Mouse (Mus musculus) forebrain, embryonic 14.5 days (tissue): ENCODE data around the gene Meis2. TPM values are rescaled to one million over a fixed set of nuclear protein-coding genes. Genes with fewer than 3 reads are reported as not detected.

ENCODE experiments used
- ATAC-seq: fragments of 200-750 bp; cut with Nextera tagmentation; 2 replicates; pipeline ENCODE4 v1.8.0; 2017; ENCODE audit warnings: mild to moderate bottlenecking, moderate library complexity
- DNase-seq: peaks from one replicate; pipeline ENCODE4 v3.0.0-alpha.2; 2015; ENCODE audit warnings: low spot score
- H3K27ac ChIP-seq: fragments of 300-500 bp; sonication (generic); 2 replicates; pipeline ENCODE4 v1.5.1; 2014; ENCODE audit warnings: low read depth, mild to moderate bottlenecking, control low read depth, low read length, moderate library complexity
- H3K27me3 ChIP-seq: fragments of 300-500 bp; sonication (generic); replicated peaks from 2 replicates; pipeline ENCODE4 v1.6.1; 2014; ENCODE audit warnings: low read length, control low read depth, mixed read lengths; ENCODE audit not compliant: control insufficient read depth, insufficient read depth
- H3K36me3 ChIP-seq: fragments of 300-500 bp; sonication (generic); 2 replicates; pipeline ENCODE4 v1.6.1; 2014; ENCODE audit warnings: low read length, control low read depth; ENCODE audit not compliant: control insufficient read depth, insufficient read depth
- H3K4me1 ChIP-seq: fragments of 300-500 bp; sonication (generic); 2 replicates; pipeline ENCODE4 v1.6.1; 2014; ENCODE audit warnings: antibody characterized with exemption, low read length, control low read depth; ENCODE audit not compliant: control insufficient read depth, insufficient read depth
- H3K4me2 ChIP-seq: fragments of 300-500 bp; sonication (generic); 2 replicates; pipeline ENCODE4 v1.6.1; 2014; ENCODE audit warnings: mild to moderate bottlenecking, control low read depth, low read length
- H3K4me3 ChIP-seq: fragments of 300-500 bp; sonication (generic); 2 replicates; pipeline ENCODE4 v1.5.1; 2014; ENCODE audit warnings: low read depth, low read length, control low read depth
- H3K9ac ChIP-seq: fragments of 300-500 bp; sonication (generic); 2 replicates; pipeline ENCODE4 v1.6.1; 2014; ENCODE audit warnings: mild to moderate bottlenecking, low read length, control low read depth, moderate library complexity
- H3K9me3 ChIP-seq: fragments of 300-500 bp; sonication (generic); replicated peaks from 2 replicates; pipeline ENCODE4 v1.6.1; 2016; ENCODE audit warnings: low read length, control low read depth, mixed read lengths; ENCODE audit not compliant: control insufficient read depth
- WGBS: fragments of 180-500 bp; shearing (Covaris S2); extraction: QIAGEN DNeasy Blood & Tissue Kit; methylation state at CpG from one replicate; pipeline ENCODE4 v1.1.7; 2014; 5-methylcytosine and 5-hydroxymethylcytosine counted together
- polyA plus RNA-seq: library from polyadenylated mRNA; unstranded; fragments of >200 nt; fragmentation: Nextera tagmentation; extraction: Ambion mirVana; gene quantifications from 2 replicates; pipeline ENCODE4 v1.2.1, GENCODE M21; 2014

The Meis2 gene
- polyA plus RNA-seq, 1 experiment from 2014 or later = 99.1 TPM

GRCm38 (mm10) chr2:115934299-115934698 is 131.3 kb downstream of the Meis2 start:
- Histone ChIP-seq H3K9me3 (no peaks in the 10 kb centered on the region), H3K9ac (no peak overlapping the region), H3K27me3 (no peaks in the 10 kb centered on the region), H3K36me3 (no peaks in the 10 kb centered on the region; the same call in 1 of the 2 replicates), H3K4me1 (peaks cover 9% of the 10 kb centered on the region; the same call in 1 of the 2 replicates), H3K4me2 (no peak overlapping the region), H3K4me3 (no peak overlapping the region), H3K27ac (no peak overlapping the region)
- ATAC-seq (no peak), DNase-seq (no peak)
- WGBS = 95% methylated on average over 2 of the region's 2 CpGs

GRCm38 (mm10) chr2:115933259-115933658 is 132.4 kb downstream of the Meis2 start:
- Histone ChIP-seq H3K4me1 (0 out of 2 replicates have a peak, but pooled peaks cover 3% of the 10 kb centered on the region), H3K27ac (no peak overlapping the region), H3K9me3 (no peaks in the 10 kb centered on the region), H3K4me3 (no peak overlapping the region), H3K27me3 (no peaks in the 10 kb centered on the region), H3K36me3 (no peaks in the 10 kb centered on the region; the same call in 1 of the 2 replicates), H3K9ac (no peak overlapping the region), H3K4me2 (no peak overlapping the region)
- DNase-seq (no peak), ATAC-seq (no peak)
- WGBS = 84% methylated on average over 2 of the region's 2 CpGs

- Histone ChIP-seq H3K36me3 (peaks cover 10% of the 10 kb centered on the region; the same call in 1 of the 2 replicates), H3K9ac (no peak overlapping the region), H3K9me3 (no peaks in the 10 kb centered on the region), H3K4me3 (no peak overlapping the region), H3K27me3 (no peaks in the 10 kb centered on the region), H3K27ac (no peak overlapping the region), H3K4me2 (no peak overlapping the region), H3K4me1 (peaks cover 28% of the 10 kb centered on the region)
- DNase-seq (no peak), ATAC-seq (no peak)
- 88% methylated on average over 3 of the region's 3 CpGs for WGBS
Observed at GRCm38 (mm10) chr2:115925744-115926143, 139.9 kb downstream of the Meis2 start.

- Histone ChIP-seq H3K4me2 (no peak overlapping the region), H3K4me1 (peaks cover 32% of the 10 kb centered on the region), H3K36me3 (peaks cover 12% of the 10 kb centered on the region; the same call in 1 of the 2 replicates), H3K27ac (0 out of 2 replicates have a peak overlapping the region, but pooled peaks have one; percentile 59), H3K9me3 (no peaks in the 10 kb centered on the region), H3K27me3 (no peaks in the 10 kb centered on the region), H3K4me3 (no peak overlapping the region), H3K9ac (no peak overlapping the region)
- ATAC-seq = no peak
- WGBS = 56% methylated on average over 6 of the region's 6 CpGs
- DNase-seq = no peak
Observed at GRCm38 (mm10) chr2:115924472-115924871, 141.2 kb downstream of the Meis2 start.

GRCm38 (mm10) chr2:115923247-115923646 is 142.4 kb downstream of the Meis2 start:
- Histone ChIP-seq H3K27ac (peak overlapping the region; percentile 59; the same call in 1 of the 2 replicates), H3K27me3 (no peaks in the 10 kb centered on the region), H3K9me3 (no peaks in the 10 kb centered on the region), H3K9ac (0 out of 2 replicates have a peak overlapping the region, but pooled peaks have one; percentile 7), H3K4me2 (no peak overlapping the region), H3K4me3 (no peak overlapping the region), H3K36me3 (peaks cover 20% of the 10 kb centered on the region; the same call in 1 of the 2 replicates), H3K4me1 (peaks cover 32% of the 10 kb centered on the region)
- WGBS = 11% methylated on average over 6 of the region's 6 CpGs
- ATAC-seq (peak; percentile 76), DNase-seq (peak; percentile 66)

GRCm38 (mm10) chr2:115921687-115922086 is 144.0 kb downstream of the Meis2 start:
- DNase-seq (no peak), ATAC-seq (no peak)
- WGBS = 86% methylated on average over 9 of the region's 9 CpGs
- peaks cover 21% of the 10 kb centered on the region; the same call in 1 of the 2 replicates for H3K36me3 ChIP-seq
- H3K4me3 ChIP-seq = no peak overlapping the region
- H3K4me1 ChIP-seq = peaks cover 34% of the 10 kb centered on the region
- no peaks in the 10 kb centered on the region for H3K9me3 ChIP-seq
- no peak overlapping the region for H3K4me2 ChIP-seq
- no peak overlapping the region for H3K9ac ChIP-seq
- no peaks in the 10 kb centered on the region for H3K27me3 ChIP-seq
- H3K27ac ChIP-seq = peak overlapping the region; percentile 39; the same call in 1 of the 2 replicates

- H3K27me3 ChIP-seq = no peaks in the 10 kb centered on the region
- H3K4me3 ChIP-seq = no peak overlapping the region
- WGBS = 40% methylated on average over 5 of the region's 5 CpGs
- ATAC-seq (no peak), DNase-seq (no peak)
- no peak overlapping the region for H3K4me2 ChIP-seq
- H3K27ac ChIP-seq = peak overlapping the region; percentile 5; the same call in 1 of the 2 replicates
- H3K36me3 ChIP-seq = peaks cover 23% of the 10 kb centered on the region; the same call in 1 of the 2 replicates
- H3K4me1 ChIP-seq = peaks cover 45% of the 10 kb centered on the region
- no peak overlapping the region for H3K9ac ChIP-seq
- H3K9me3 ChIP-seq = no peaks in the 10 kb centered on the region
Observed at GRCm38 (mm10) chr2:115920336-115920951, 145.2 kb downstream of the Meis2 start.

- WGBS = 78% methylated on average over 14 of the region's 14 CpGs
- Histone ChIP-seq H3K9ac (no peak overlapping the region), H3K4me2 (no peak overlapping the region), H3K4me3 (no peak overlapping the region), H3K9me3 (no peaks in the 10 kb centered on the region), H3K27me3 (no peaks in the 10 kb centered on the region), H3K36me3 (peaks cover 23% of the 10 kb centered on the region; the same call in 1 of the 2 replicates), H3K4me1 (peaks cover 49% of the 10 kb centered on the region), H3K27ac (no peak overlapping the region)
- DNase-seq (no peak), ATAC-seq (no peak)
Observed at GRCm38 (mm10) chr2:115919141-115920071, 146.2 kb downstream of the Meis2 start.
